In genomic region chr19:53939467-53939866, GRCm38 (mm10) we compare ENCODE assay signal across 14 mouse cellular contexts.
"Had no signal": no experiment of that assay in that cellular context is flagged by ENCODE, and none has a peak within 500 bp of the region (broad histone marks: within the 10 kb centered on the region; RNA-seq: fewer than 3 reads in every experiment).

No protein-coding gene starts in this region.

- ATAC-seq: intestine, embryonic 16.5 days; lung, postnatal 0 days; midbrain, embryonic 16.5 days had no signal

- H3K4me3 ChIP-seq: kidney, embryonic 15.5 days; left cerebral cortex, adult 2 months; limb, embryonic 10.5 days had no signal

- H3K9ac ChIP-seq: kidney, embryonic 15.5 days had no signal

- H3K27ac ChIP-seq: kidney, embryonic 15.5 days; left cerebral cortex, adult 2 months; limb, embryonic 10.5 days had no signal

- DNase-seq: kidney, adult 2 months; kidney, postnatal 14 days; lung, adult 2 months; lung, postnatal 36 days; spleen, adult 18-20 months; thymus, adult 18-20 months; thymus, postnatal 14 days had no signal

- H3K9me3 ChIP-seq: kidney, embryonic 15.5 days; limb, embryonic 10.5 days had no signal

- H3K4me2 ChIP-seq: kidney, embryonic 15.5 days; midbrain, embryonic 11.5 days had no signal

- H3K27me3 ChIP-seq: kidney, embryonic 15.5 days had no signal
